Mouse (Mus musculus) heart, embryonic 12.5 days (tissue): ENCODE data around the gene Gfra1. TPM values are rescaled to one million over a fixed set of nuclear protein-coding genes. Genes with fewer than 3 reads are reported as not detected.

ENCODE experiments used
- ATAC-seq: fragments of 200-750 bp; cut with Nextera tagmentation; 2 replicates; pipeline ENCODE4 v1.8.0; 2017; ENCODE audit warnings: moderate TSS enrichment, moderate library complexity; ENCODE audit not compliant: insufficient number of reproducible peaks, low FRiP score
- H3K27ac ChIP-seq: fragments of 300-500 bp; sonication (generic); 2 replicates; pipeline ENCODE4 v1.5.1; 2016; ENCODE audit warnings: mild to moderate bottlenecking, moderate library complexity; ENCODE audit not compliant: poor library complexity, severe bottlenecking
- H3K27me3 ChIP-seq: fragments of 300-500 bp; sonication (generic); replicated peaks from 2 replicates; pipeline ENCODE4 v1.6.1; 2016; ENCODE audit warnings: mild to moderate bottlenecking, moderate library complexity
- H3K36me3 ChIP-seq: fragments of 300-500 bp; sonication (generic); 2 replicates; pipeline ENCODE4 v1.6.1; 2016; ENCODE audit warnings: mild to moderate bottlenecking, moderate library complexity
- H3K4me1 ChIP-seq: fragments of 300-500 bp; sonication (generic); replicated peaks from 2 replicates; pipeline ENCODE4 v1.6.1; 2016; ENCODE audit warnings: mild to moderate bottlenecking
- H3K4me2 ChIP-seq: fragments of 300-500 bp; sonication (generic); 2 replicates; pipeline ENCODE4 v1.6.1; 2016; ENCODE audit warnings: mild to moderate bottlenecking, moderate library complexity
- H3K4me3 ChIP-seq: fragments of 300-500 bp; sonication (generic); 2 replicates; pipeline ENCODE4 v1.5.1; 2016; ENCODE audit warnings: mild to moderate bottlenecking
- H3K9ac ChIP-seq: fragments of 300-500 bp; sonication (generic); 2 replicates; pipeline ENCODE4 v1.6.1; 2016; ENCODE audit warnings: mild to moderate bottlenecking, moderate library complexity
- H3K9me3 ChIP-seq: fragments of 300-500 bp; sonication (generic); replicated peaks from 2 replicates; pipeline ENCODE4 v1.6.1; 2016; ENCODE audit warnings: mild to moderate bottlenecking, moderate library complexity
- WGBS: fragments of 180-500 bp; shearing (Covaris S2); methylation state at CpG from one replicate; pipeline ENCODE4 v1.1.7; 2016; 5-methylcytosine and 5-hydroxymethylcytosine counted together
- polyA plus RNA-seq: library from polyadenylated mRNA; unstranded; fragments of >200 nt; fragmentation: Nextera tagmentation; extraction: Ambion mirVana; gene quantifications from 2 replicates; pipeline ENCODE4 v1.2.1, GENCODE M21; 2016

Gene Gfra1
- polyA plus RNA-seq, 1 experiment from 2014 or later = 6.1 TPM

DNA sequence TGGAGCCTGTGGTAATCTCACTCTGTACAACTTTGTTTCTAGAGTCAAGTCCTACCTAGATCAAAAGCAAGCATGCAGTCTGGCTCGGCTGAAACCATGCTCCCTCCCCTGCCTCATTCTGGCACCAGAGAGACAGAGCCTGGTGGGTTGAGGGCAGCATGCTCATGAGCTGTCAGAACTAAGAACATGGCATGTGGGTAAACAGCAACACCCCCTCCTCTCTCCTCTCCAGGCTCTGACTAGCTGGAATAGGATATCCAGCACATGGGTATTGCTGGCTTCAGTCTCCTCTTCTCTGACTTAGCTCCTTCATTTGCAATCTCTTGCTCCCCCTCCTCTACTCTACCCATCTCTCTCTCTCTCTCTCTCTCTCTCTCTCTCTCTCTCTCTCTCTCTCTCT is 94.7 kb downstream of the Gfra1 start:
- Histone ChIP-seq H3K9ac (no peak overlapping the region), H3K4me1 (no peaks in the 10 kb centered on the region), H3K4me3 (no peak overlapping the region), H3K4me2 (no peak overlapping the region), H3K27ac (no peak overlapping the region), H3K27me3 (no peaks in the 10 kb centered on the region), H3K36me3 (no peaks in the 10 kb centered on the region), H3K9me3 (no peaks in the 10 kb centered on the region)
- WGBS = 45% methylated on average over 1 of the region's 1 CpGs
- ATAC-seq = no peak

DNA sequence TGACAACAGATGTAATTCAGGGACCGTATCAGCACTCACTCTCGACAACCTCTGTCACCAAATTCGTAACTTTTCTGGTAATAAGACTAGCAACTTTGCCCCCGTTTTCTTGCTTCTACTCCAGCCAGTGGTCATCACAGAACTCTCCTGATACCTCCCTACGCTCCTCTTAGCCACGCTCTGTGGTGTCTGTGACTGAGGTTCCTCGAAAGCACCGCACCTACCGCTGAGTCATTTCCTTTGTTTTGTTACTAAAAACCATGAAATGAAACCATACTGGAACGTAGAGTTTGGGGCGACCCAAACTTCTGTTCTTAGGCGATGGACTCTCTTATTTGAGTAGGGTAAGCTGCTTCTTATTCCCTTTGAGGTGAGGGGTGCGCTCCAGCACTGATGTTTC is 97.6 kb downstream of the Gfra1 start:
- ATAC-seq = no peak
- H3K27me3 ChIP-seq = no peaks in the 10 kb centered on the region
- no peaks in the 10 kb centered on the region for H3K4me1 ChIP-seq
- no peaks in the 10 kb centered on the region for H3K36me3 ChIP-seq
- 80% methylated on average over 13 of the region's 13 CpGs for WGBS
- H3K27ac ChIP-seq = no peak overlapping the region
- H3K9me3 ChIP-seq = no peaks in the 10 kb centered on the region
- H3K9ac ChIP-seq = no peak overlapping the region
- no peak overlapping the region for H3K4me2 ChIP-seq
- H3K4me3 ChIP-seq = no peak overlapping the region

DNA sequence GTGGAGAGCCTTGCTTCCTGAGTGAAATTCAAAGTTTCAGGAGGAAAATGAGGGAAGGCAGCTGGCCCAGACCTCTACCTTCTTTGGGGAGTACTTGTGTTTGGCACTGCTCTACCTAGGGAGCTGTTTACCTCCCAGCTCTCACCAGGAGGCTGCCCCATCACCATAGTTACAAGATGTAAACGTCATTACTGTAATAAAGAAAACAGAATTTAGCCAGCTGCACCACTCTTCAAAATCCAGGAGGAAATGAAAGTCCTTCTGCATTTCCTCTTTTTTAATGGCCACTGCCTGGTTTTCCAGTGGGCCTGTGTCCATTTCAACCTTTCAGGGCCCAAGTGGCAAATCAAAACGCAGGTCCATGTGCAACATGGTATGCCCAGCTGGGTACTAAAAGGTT is 101.8 kb downstream of the Gfra1 start:
- Histone ChIP-seq H3K4me3 (no peak overlapping the region), H3K9ac (no peak overlapping the region), H3K27me3 (no peaks in the 10 kb centered on the region), H3K27ac (no peak overlapping the region), H3K9me3 (no peaks in the 10 kb centered on the region), H3K4me2 (no peak overlapping the region), H3K36me3 (no peaks in the 10 kb centered on the region), H3K4me1 (no peaks in the 10 kb centered on the region)
- WGBS = 38% methylated on average over 2 of the region's 2 CpGs
- ATAC-seq = no peak

DNA sequence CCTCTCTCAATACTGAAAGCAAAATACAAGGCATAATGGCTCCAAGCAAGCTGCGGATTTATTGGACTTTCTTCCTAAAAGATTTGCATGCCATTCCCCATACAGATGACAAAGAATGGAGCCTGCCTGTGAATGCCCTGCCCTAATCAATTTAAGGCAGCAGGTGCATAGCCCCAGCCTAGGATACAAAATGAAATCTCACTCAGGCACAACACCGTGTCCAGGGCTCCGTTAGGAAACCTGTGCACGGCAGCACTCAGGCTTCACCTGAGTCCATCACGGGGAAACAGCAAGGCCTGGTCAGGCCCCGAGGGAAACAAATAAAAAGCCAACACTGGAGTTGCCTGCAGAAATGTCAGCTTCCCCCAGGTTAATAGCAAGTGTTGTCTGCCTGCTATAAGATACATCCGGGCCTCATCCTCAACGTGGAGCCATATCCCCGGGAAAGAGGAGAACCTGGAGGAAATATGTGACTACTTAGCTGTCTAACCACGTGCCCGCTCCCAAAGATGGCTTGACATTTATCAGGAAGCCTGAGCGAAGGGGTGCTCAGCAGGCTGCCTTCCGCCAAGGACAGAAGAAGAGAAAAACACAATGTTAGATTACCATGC is 102.3 kb downstream of the Gfra1 start:
- H3K9me3 ChIP-seq = no peaks in the 10 kb centered on the region
- WGBS = 73% methylated on average over 13 of the region's 13 CpGs
- no peaks in the 10 kb centered on the region for H3K4me1 ChIP-seq
- ATAC-seq = no peak
- H3K4me2 ChIP-seq = no peak overlapping the region
- H3K36me3 ChIP-seq = no peaks in the 10 kb centered on the region
- no peak overlapping the region for H3K9ac ChIP-seq
- no peak overlapping the region for H3K4me3 ChIP-seq
- no peak overlapping the region for H3K27ac ChIP-seq
- H3K27me3 ChIP-seq = 0 out of 2 replicates have a peak, but pooled peaks cover 2% of the 10 kb centered on the region

DNA sequence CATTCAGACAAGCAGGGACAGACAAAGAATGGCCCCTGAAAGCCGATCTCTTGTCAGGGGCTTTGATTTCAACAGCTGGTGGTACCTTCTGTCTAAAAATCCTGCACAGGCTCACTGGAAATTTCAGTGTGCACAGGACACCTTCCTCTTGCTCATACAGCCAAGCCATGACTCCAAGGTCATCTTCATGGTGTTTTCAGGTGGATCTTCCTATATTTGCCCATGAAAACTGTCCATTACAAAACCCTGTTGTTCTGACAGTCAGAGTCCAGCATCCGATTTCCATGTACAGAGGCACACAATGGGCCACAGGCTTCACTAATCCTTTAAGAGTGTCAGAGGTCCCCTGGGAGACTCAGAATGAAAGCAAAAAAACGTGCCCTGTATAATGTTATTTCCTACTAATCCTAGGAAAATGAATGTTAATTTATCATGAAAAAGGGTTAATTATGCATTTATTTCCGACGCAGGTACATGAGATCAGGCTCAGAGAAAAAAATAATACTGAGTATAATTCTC is 105.8 kb downstream of the Gfra1 start:
- H3K36me3 ChIP-seq = no peaks in the 10 kb centered on the region
- WGBS = 65% methylated on average over 5 of the region's 5 CpGs
- H3K9me3 ChIP-seq = no peaks in the 10 kb centered on the region
- H3K4me3 ChIP-seq = no peak overlapping the region
- no peak overlapping the region for H3K4me2 ChIP-seq
- no peak overlapping the region for H3K27ac ChIP-seq
- no peaks in the 10 kb centered on the region for H3K4me1 ChIP-seq
- H3K9ac ChIP-seq = no peak overlapping the region
- 0 out of 2 replicates have a peak, but pooled peaks cover 8% of the 10 kb centered on the region for H3K27me3 ChIP-seq
- ATAC-seq = no peak

DNA sequence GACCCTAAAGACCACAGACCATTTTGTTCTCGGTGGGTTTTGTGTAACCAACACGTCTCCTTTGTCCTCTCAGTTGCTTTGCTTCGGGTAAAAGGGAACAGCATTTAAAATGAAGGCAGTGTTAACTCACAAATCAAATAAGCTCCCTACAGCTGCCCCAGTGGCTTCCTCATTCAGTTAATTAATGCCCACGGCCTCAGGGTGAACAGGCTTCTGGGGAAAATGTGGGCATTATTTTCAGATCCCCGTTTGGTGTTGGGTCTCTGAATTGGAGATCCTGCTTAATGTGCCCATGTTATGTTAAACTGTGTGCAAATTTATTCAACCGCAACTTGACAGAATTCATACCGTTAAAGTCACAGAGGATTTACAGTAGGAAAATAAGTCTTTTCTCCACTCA is 110.6 kb downstream of the Gfra1 start:
- H3K4me2 ChIP-seq = no peak overlapping the region

DNA sequence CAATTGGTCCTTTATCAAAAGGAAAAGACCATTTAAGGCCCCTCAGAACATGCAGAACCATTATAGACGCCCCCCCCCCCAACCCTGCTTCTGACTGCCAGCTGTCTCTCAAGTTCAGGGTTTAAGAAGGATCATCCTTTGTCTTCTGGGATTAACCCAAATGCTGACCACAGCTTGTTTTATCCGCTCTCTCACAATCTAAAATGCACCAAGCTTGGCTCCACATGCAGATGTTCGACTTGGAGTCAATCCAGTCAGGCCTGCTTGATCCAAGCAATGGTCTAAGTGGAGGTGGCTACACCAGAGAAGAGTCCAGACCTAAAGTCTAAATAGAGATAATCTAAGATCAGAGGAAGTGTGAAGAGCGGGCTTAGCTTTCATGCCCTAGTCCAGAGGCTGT is 114.4 kb downstream of the Gfra1 start:
- Histone ChIP-seq H3K4me2 (no peak overlapping the region), H3K4me1 (no peaks in the 10 kb centered on the region), H3K27ac (no peak overlapping the region), H3K36me3 (no peaks in the 10 kb centered on the region), H3K27me3 (no peaks in the 10 kb centered on the region), H3K4me3 (no peak overlapping the region), H3K9ac (no peak overlapping the region), H3K9me3 (no peaks in the 10 kb centered on the region)
- 80% methylated on average over 4 of the region's 4 CpGs for WGBS
- ATAC-seq = no peak

More for the DNA sequence above, 110.6 kb downstream of the Gfra1 start:
- ATAC-seq = no peak
- 0 out of 2 replicates have a peak, but pooled peaks cover 8% of the 10 kb centered on the region for H3K27me3 ChIP-seq
- no peak overlapping the region for H3K4me3 ChIP-seq
- no peaks in the 10 kb centered on the region for H3K4me1 ChIP-seq
- WGBS = 74% methylated on average over 7 of the region's 7 CpGs
- no peak overlapping the region for H3K27ac ChIP-seq
- H3K36me3 ChIP-seq = no peaks in the 10 kb centered on the region
- no peaks in the 10 kb centered on the region for H3K9me3 ChIP-seq
- no peak overlapping the region for H3K9ac ChIP-seq

DNA sequence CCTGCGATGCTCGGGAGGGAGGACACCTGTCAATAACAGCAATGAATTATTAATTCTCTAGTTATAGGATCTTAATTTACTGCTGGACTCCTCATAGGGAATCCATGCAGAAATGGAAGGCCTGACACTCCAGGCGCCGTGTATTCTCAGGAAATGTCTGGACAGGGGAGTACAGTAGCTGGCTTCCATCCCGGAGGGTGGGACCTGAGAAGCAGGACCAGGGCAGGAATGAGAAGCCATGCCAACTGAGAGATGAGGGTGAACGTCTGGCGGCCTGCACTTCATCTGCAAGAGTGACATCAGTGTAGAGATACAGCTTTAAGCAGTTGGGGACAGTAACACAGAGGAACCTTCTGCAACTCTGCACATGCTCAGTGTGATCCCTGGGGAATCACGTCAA is 115.5 kb downstream of the Gfra1 start:
- WGBS = 61% methylated on average over 8 of the region's 8 CpGs
- no peak overlapping the region for H3K4me2 ChIP-seq
- no peaks in the 10 kb centered on the region for H3K4me1 ChIP-seq
- no peak overlapping the region for H3K4me3 ChIP-seq
- no peak for ATAC-seq
- H3K9me3 ChIP-seq = no peaks in the 10 kb centered on the region
- no peak overlapping the region for H3K27ac ChIP-seq
- no peak overlapping the region for H3K9ac ChIP-seq
- H3K27me3 ChIP-seq = no peaks in the 10 kb centered on the region
- H3K36me3 ChIP-seq = no peaks in the 10 kb centered on the region

DNA sequence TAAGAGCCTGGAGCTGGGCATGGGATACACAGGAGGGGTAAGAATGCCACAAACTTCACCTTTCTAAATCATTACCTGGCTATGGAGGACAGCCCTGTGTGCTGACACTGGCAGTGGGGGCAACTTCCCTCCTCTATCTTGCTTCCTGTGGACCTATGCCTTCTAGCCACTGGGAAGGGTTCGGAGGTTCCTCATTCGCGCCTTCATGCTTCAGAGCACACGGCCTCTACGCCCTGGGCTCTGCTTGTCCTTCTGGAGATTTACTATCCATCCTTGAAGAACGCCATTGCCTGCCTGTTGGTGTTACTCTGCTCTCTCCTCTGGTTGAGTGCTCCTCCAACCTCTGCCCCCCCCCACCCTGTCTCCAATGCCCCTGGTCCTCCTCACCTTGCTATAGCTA is 118.9 kb downstream of the Gfra1 start:
- Histone ChIP-seq H3K4me2 (no peak overlapping the region), H3K4me3 (no peak overlapping the region), H3K9me3 (no peaks in the 10 kb centered on the region), H3K4me1 (no peaks in the 10 kb centered on the region), H3K36me3 (no peaks in the 10 kb centered on the region), H3K27ac (no peak overlapping the region), H3K27me3 (no peaks in the 10 kb centered on the region), H3K9ac (no peak overlapping the region)
- no peak for ATAC-seq
- WGBS = 80% methylated on average over 6 of the region's 6 CpGs

DNA sequence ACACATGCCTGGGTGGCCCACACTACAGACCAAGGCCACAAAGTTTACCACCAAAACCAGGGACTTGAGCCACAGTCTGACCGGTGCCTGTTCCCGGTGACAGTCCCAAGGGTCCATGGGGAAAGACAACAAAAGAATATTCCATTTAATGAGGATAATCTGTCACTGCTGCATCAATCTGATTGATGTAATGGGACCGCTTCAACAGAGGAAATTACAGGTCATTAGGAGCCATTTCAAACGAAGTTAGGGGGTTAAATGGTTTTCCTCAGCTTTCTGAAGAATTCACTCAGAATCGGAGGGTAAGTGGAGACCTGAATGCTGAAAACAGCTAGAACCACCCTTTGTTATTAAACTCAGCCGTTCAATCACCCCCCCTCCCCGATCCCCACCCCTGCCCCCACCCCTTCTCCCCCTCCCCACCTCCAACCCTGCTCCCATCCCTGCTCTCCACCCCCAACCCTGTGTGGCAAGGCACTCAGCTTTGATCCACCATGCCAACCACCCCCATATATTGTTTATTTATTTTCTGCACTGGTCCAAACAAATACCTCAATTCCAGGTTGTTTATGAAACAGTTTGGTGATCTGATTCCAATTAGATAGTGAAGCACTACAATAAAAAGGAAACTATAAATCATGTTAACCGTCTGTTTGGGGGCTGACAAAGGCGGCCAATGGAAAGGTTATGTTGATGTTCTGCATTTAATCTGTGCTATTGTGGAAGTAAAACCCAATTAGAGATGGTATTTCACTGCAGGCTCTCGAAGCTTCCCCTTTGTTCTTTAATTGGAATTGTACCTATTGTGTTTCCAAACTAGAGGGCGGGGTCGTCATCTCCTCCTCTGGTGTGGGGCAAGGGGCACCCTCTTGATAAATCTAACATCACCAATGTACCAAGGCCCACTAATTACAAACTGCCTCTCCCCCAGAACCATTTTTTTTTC is 119.9 kb downstream of the Gfra1 start:
- Histone ChIP-seq H3K27ac (no peak overlapping the region), H3K4me3 (no peak overlapping the region), H3K9ac (no peak overlapping the region), H3K4me2 (no peak overlapping the region), H3K27me3 (no peaks in the 10 kb centered on the region), H3K36me3 (no peaks in the 10 kb centered on the region), H3K4me1 (no peaks in the 10 kb centered on the region), H3K9me3 (no peaks in the 10 kb centered on the region)
- WGBS = 63% methylated on average over 12 of the region's 12 CpGs
- no peak for ATAC-seq

DNA sequence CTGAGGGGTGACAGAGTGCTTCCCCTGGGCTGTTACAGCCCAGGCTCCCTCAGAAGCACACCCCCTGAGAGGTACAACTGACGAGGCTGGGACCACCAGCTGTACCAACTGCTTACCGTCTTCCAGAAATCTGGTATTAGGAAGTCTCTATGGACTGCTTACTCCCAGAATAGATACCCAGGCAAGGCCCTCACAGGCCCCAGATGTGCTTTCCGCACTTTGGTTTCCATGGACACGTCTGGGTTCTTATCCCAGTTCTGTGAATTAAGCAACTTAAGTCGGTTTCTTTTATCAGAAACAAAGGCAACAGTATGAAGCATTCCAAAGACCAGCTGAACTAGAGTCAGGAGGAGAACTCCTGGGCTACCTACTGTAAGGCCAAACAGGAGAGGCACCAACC is 126.4 kb downstream of the Gfra1 start:
- 25% methylated on average over 5 of the region's 5 CpGs for WGBS
- Histone ChIP-seq H3K4me2 (no peak overlapping the region), H3K27ac (no peak overlapping the region), H3K4me1 (peaks cover 20% of the 10 kb centered on the region), H3K36me3 (no peaks in the 10 kb centered on the region), H3K9ac (no peak overlapping the region), H3K27me3 (0 out of 2 replicates have a peak, but pooled peaks cover 2% of the 10 kb centered on the region), H3K9me3 (0 out of 2 replicates have a peak, but pooled peaks cover under 1% of the 10 kb centered on the region), H3K4me3 (no peak overlapping the region)
- no peak for ATAC-seq
